Mouse (Mus musculus) forebrain, embryonic 16.5 days (tissue): Measurements from ENCODE around the gene Mrvi1. TPM values are rescaled to one million over a fixed set of nuclear protein-coding genes. Genes with fewer than 3 reads are reported as not detected.

Experiments
- ATAC-seq: fragments of 200-750 bp; cut with Nextera tagmentation; 2 replicates; pipeline ENCODE4 v1.8.0; 2017; ENCODE audit warnings: mild to moderate bottlenecking, moderate library complexity
- H3K27ac ChIP-seq: fragments of 300-500 bp; sonication (generic); 2 replicates; pipeline ENCODE4 v1.5.1; 2014; ENCODE audit warnings: low read length, control low read depth
- H3K27me3 ChIP-seq: fragments of 300-500 bp; sonication (generic); replicated peaks from 2 replicates; pipeline ENCODE4 v1.6.1; 2014; ENCODE audit warnings: low read length; ENCODE audit not compliant: control insufficient read depth, insufficient read depth
- H3K36me3 ChIP-seq: fragments of 300-500 bp; sonication (generic); 2 replicates; pipeline ENCODE4 v1.6.1; 2014; ENCODE audit not compliant: control insufficient read depth, insufficient read depth
- H3K4me1 ChIP-seq: fragments of 300-500 bp; sonication (generic); replicated peaks from 2 replicates; pipeline ENCODE4 v1.6.1; 2014; ENCODE audit warnings: low read length; ENCODE audit not compliant: control insufficient read depth, insufficient read depth
- H3K4me2 ChIP-seq: fragments of 300-500 bp; sonication (generic); 2 replicates; pipeline ENCODE4 v1.6.1; 2014; ENCODE audit warnings: mild to moderate bottlenecking, low read length, control low read depth
- H3K4me3 ChIP-seq: fragments of 300-500 bp; sonication (generic); replicated peaks from 2 replicates; pipeline ENCODE4 v1.5.1; 2014; ENCODE audit warnings: mild to moderate bottlenecking, low read length, control low read depth
- H3K9ac ChIP-seq: fragments of 300-500 bp; sonication (generic); replicated peaks from 2 replicates; pipeline ENCODE4 v1.6.1; 2014; ENCODE audit warnings: low read depth, low read length, control low read depth
- H3K9me3 ChIP-seq: fragments of 300-500 bp; sonication (generic); 2 replicates; pipeline ENCODE4 v1.6.1; 2016; ENCODE audit warnings: low read length; ENCODE audit not compliant: control insufficient read depth
- whole genome bisulfite sequencing: fragments of 180-500 bp; shearing (Covaris S2); extraction: QIAGEN DNeasy Blood & Tissue Kit; methylation state at CpG from one replicate; pipeline ENCODE4 v1.1.7; 2014; 5-methylcytosine and 5-hydroxymethylcytosine counted together
- polyA plus RNA-seq: library from polyadenylated mRNA; unstranded; fragments of >200 nt; fragmentation: Nextera tagmentation; extraction: Ambion mirVana; gene quantifications from 2 replicates; pipeline ENCODE4 v1.2.1, GENCODE M21; 2015

The Mrvi1 gene
- polyA plus RNA-seq, 1 experiment from 2014 or later, result 0.60 TPM

DNA sequence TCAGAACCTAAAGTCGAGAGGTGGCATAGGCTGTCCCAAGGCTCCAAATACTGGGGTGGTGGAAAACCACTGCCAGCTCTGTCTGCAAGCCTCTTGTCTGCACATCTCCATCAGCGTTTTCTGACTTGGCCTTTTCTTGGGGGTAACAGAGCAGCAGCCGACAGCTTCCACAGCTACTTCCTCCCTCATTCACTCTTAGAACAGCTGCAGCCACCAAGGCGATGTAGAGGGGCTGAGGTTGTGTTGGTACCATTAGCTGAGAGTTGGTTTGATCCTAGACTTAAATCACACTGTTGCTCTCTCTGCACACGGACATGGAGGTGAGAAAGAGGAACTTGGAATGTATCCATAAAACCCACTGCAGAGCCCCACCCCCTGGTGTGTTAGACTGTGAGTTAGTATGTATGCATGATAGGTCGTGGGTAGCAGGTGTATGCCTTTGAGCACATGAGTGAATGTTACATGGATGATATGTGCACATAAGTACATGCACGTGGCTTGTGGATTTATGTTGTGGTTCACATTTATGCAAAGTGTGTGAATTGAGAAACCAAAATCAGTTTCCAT is 31.9 kb upstream of the Mrvi1 start:
- H3K4me3 ChIP-seq, result no peak overlapping the region
- no peaks in the 10 kb centered on the region for H3K4me1 ChIP-seq
- WGBS, result 80% methylated on average over 7 of the region's 7 CpGs
- no peaks in the 10 kb centered on the region for H3K27me3 ChIP-seq
- H3K9ac ChIP-seq, result no peak overlapping the region
- H3K27ac ChIP-seq, result no peak overlapping the region
- ATAC-seq, result no peak
- no peak overlapping the region for H3K4me2 ChIP-seq
- H3K9me3 ChIP-seq, result no peaks in the 10 kb centered on the region
- H3K36me3 ChIP-seq, result no peaks in the 10 kb centered on the region

DNA sequence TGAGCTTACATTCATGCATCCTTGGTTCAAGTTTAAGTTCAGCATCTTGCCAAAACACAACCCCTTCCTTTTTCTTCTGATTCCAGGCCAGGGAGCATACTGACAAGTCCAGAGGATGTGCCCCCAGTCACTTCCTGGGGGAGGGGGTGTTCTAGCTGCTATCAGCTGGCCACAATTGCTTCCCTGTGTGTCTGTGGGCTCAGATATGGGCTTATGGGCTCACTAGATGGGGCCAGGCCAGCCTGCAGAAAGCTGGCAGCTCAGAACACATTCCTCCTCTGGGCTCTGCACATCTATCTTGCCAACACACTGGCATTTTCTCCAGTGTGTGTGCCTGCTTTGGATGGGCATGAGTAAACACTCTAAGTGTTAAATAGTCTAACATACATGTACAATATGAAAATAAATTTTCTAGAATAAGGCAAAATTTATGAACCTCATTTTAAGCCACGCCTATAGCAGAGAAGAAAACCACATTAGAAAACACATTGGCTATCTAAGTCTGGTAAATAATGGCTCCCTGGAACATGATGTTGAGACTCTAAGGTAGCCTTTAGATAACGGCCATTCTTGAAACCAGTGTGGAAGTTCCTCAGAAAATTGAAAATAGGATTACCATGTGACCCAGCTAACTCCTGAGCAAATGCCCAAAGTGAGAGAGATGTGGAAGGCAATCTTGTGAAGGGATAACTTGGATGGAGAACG is 22.0 kb upstream of the Mrvi1 start:
- H3K9ac ChIP-seq, result no peak overlapping the region
- H3K27me3 ChIP-seq, result no peaks in the 10 kb centered on the region
- no peaks in the 10 kb centered on the region for H3K36me3 ChIP-seq
- ATAC-seq, result no peak
- no peaks in the 10 kb centered on the region for H3K4me1 ChIP-seq
- no peak overlapping the region for H3K4me3 ChIP-seq
- H3K9me3 ChIP-seq, result no peaks in the 10 kb centered on the region
- no peak overlapping the region for H3K4me2 ChIP-seq
- 89% methylated on average over 3 of the region's 3 CpGs for WGBS
- H3K27ac ChIP-seq, result no peak overlapping the region

DNA sequence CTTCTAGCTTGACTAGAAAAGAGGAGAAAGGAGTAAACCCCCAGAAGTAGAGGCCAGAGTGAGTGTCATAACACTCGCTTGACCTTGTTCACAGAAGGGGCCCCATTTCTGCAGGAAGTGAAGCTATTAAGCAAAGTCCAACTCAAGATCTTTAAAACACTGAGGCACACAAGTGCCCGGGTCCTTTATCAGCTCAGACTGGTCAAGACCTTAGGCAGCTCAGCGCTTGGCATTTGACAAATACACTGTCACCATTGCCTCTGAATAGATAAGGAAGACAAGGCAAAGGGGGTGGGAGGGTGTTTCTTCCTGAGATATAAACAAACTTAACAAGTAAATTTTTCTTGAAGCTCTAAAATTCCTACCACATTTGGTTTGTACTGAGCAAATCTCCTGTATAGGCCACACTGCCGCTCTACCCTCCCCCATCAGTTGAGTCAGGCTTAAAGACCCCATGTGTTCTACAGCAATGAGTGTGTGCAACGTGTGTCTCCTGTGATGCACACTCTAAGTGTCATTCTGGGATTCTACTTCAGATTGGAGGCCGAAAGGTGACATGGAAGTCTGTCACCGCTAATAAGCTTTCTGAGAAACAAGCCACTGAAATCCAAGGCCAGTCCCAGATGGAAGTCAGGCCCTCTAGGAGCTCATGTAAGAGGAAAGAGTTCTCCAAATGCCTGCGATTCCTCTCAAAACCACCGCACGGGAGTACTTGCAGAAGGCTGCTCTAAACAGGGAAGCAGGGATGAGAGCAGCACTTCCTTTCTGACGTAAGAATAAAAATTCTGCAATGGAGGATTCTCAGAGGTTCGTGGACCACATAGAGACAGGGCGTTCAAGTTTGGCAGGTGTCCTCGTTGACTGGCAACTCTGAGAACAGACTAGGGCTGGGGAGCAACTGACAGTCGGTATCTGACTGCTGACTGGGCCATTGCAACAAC is 16.9 kb upstream of the Mrvi1 start:
- Histone ChIP-seq H3K9me3 (no peaks in the 10 kb centered on the region), H3K9ac (no peak overlapping the region), H3K4me1 (no peaks in the 10 kb centered on the region), H3K27ac (no peak overlapping the region), H3K4me2 (no peak overlapping the region), H3K4me3 (no peak overlapping the region), H3K36me3 (no peaks in the 10 kb centered on the region), H3K27me3 (no peaks in the 10 kb centered on the region)
- WGBS, result 85% methylated on average over 15 of the region's 15 CpGs
- ATAC-seq, result no peak

DNA sequence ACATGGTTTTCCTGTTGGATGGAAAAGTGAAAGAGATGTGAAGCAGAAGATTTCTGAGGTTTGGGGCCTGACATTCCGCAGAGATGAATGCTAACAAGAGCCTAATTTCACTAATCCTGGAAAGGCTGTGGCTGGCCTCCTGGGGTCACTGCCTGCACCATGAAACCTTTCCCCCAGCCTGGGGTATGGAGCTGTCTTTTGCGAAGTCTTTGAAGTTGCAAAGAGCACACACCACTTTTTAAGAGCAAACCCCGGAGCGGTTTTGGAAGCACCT is 8.9 kb upstream of the Mrvi1 start:
- 36% methylated on average over 4 of the region's 4 CpGs for WGBS
- Histone ChIP-seq H3K9me3 (no peaks in the 10 kb centered on the region), H3K4me3 (no peak overlapping the region), H3K4me1 (no peaks in the 10 kb centered on the region), H3K27me3 (no peaks in the 10 kb centered on the region), H3K9ac (no peak overlapping the region), H3K36me3 (no peaks in the 10 kb centered on the region), H3K4me2 (no peak overlapping the region), H3K27ac (no peak overlapping the region)
- no peak for ATAC-seq

DNA sequence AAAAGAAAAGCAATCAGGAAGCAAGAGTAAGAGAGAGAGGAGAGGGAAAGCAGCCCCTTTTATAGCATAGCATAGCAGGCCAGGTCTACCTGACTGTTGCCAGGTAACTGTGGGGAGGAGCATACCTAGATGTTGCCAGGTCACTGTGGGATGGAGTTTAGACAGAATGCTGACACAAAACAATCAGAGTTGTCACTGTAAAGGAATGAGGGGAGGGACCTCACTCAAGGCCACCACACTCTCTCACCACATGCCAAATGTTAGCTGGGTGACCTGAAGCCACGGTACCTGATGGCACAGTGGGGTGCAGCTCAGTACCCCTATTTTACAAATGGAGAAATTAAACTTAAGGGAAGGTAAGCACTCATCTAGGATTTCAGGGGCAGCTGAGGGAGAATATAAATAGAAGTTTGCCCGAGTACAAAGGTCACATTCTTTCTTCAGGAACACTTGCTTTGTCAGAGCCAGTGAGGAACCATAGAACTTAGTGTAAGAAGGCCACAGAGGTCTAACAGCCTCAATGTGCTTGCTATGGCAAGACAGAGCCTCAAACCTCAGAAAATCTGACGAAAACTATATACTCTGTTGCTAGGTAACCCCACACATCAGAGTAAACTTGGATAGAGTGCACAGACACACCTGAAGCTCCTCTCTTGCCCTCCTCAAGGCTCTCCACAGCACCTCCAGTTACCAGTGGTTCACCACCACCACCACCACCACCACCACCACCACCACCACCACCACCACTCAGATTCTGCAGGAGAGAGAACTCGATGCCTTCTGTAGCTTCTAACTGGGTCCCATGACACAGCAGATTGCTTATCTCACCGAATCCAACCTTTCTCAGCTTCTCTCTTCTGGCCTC is 8.3 kb upstream of the Mrvi1 start:
- 59% methylated on average over 5 of the region's 5 CpGs for WGBS
- H3K4me2 ChIP-seq, result no peak overlapping the region
- H3K9ac ChIP-seq, result no peak overlapping the region
- H3K27ac ChIP-seq, result no peak overlapping the region
- H3K4me3 ChIP-seq, result no peak overlapping the region
- H3K36me3 ChIP-seq, result no peaks in the 10 kb centered on the region
- ATAC-seq, result no peak
- H3K4me1 ChIP-seq, result no peaks in the 10 kb centered on the region
- H3K27me3 ChIP-seq, result no peaks in the 10 kb centered on the region
- H3K9me3 ChIP-seq, result no peaks in the 10 kb centered on the region

DNA sequence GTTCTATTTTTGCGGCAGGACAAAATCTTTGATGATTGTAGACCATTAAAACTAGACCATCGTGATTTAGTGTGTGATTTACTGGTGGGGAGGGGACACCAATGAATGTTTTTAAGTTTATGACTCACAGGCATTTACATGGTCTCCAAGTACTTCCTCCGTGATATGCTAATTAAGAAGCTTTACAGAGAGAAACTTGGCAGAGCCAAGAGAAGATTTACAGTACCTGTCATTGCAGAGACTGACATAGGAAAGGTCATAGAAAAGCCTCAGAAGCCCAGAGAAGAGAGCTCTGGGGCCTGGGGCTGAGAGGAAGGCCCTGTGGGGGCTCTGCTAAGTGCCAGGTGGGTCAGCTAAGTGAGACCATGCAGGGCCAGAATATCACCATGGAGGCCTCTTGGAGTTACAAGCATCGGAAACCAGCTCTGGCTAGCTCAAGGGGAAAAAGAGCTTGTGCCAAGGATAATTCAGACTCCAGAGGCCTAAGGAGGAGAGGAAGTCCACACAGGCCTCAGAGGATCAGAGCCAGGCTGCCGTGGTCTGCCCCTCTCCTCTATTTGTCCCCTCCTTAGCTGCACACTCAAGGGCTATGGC is 7.1 kb upstream of the Mrvi1 start:
- Histone ChIP-seq H3K27ac (no peak overlapping the region), H3K36me3 (no peaks in the 10 kb centered on the region), H3K27me3 (no peaks in the 10 kb centered on the region), H3K4me3 (no peak overlapping the region), H3K4me2 (no peak overlapping the region), H3K9ac (no peak overlapping the region), H3K9me3 (no peaks in the 10 kb centered on the region), H3K4me1 (no peaks in the 10 kb centered on the region)
- 68% methylated on average over 5 of the region's 5 CpGs for WGBS
- no peak for ATAC-seq

DNA sequence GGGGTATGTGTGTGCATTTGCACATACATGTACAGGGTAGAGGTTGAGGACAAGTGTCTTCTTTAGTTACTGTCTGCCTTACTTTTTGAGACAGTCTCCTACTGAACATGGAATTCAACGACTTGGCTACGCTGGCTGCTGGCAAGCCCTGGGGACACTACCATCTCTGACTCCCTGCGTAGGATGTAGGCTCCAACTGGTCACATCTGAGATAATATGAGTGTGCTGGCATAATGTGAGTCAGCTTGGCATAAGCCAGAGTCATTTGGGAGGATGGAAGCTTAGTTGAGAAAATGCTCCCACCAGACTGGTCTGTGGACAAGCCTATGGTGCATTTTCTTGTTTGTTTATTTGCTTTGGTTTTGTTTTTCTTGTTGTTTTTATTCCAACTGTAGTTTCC is 5.8 kb upstream of the Mrvi1 start:
- WGBS, result 94% methylated on average over 3 of the region's 3 CpGs
- no peak overlapping the region for H3K4me2 ChIP-seq
- no peak overlapping the region for H3K27ac ChIP-seq
- no peaks in the 10 kb centered on the region for H3K27me3 ChIP-seq
- ATAC-seq, result no peak
- H3K36me3 ChIP-seq, result no peaks in the 10 kb centered on the region
- no peaks in the 10 kb centered on the region for H3K4me1 ChIP-seq
- no peak overlapping the region for H3K4me3 ChIP-seq
- no peaks in the 10 kb centered on the region for H3K9me3 ChIP-seq
- H3K9ac ChIP-seq, result no peak overlapping the region

DNA sequence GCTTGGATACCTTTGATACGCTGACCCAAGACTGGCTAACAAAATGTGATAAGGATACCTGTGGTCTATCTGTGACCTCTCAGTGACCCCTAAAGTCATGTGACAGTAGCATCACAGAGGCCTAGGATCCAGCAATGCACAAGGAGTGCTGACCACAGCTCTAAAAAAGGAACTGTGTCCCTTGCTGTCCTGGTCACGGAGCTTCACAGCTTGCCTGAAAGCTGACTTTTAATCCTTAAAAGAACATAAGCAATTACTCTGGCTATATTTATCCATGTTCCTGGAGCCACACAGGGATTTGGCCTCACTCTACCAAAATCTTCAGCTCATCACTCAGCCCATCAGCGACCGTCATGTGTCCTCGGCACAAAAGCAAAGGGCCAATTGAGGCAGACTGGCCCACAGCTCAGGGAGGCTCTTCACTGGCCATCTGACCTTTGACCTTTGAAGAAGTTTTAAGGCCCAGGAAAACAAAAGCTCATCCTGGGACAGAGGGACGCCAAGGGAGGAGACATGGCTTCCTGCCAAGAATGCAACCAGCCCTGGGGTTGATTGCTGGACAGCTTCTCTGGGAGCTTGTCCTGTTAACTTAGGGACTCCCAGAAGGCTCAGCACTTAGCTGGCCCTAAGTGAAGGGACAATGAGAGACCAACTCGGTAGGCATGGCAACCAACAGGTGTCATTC is 3.5 kb upstream of the Mrvi1 start:
- Histone ChIP-seq H3K27ac (no peak overlapping the region), H3K36me3 (no peaks in the 10 kb centered on the region), H3K9ac (no peak overlapping the region), H3K4me3 (no peak overlapping the region), H3K4me1 (no peaks in the 10 kb centered on the region), H3K4me2 (no peak overlapping the region), H3K27me3 (no peaks in the 10 kb centered on the region), H3K9me3 (no peaks in the 10 kb centered on the region)
- 64% methylated on average over 7 of the region's 7 CpGs for WGBS
- no peak for ATAC-seq
